Mouse (Mus musculus): ENCODE data around the gene Zbtb9.

Gene Zbtb9

DNA sequence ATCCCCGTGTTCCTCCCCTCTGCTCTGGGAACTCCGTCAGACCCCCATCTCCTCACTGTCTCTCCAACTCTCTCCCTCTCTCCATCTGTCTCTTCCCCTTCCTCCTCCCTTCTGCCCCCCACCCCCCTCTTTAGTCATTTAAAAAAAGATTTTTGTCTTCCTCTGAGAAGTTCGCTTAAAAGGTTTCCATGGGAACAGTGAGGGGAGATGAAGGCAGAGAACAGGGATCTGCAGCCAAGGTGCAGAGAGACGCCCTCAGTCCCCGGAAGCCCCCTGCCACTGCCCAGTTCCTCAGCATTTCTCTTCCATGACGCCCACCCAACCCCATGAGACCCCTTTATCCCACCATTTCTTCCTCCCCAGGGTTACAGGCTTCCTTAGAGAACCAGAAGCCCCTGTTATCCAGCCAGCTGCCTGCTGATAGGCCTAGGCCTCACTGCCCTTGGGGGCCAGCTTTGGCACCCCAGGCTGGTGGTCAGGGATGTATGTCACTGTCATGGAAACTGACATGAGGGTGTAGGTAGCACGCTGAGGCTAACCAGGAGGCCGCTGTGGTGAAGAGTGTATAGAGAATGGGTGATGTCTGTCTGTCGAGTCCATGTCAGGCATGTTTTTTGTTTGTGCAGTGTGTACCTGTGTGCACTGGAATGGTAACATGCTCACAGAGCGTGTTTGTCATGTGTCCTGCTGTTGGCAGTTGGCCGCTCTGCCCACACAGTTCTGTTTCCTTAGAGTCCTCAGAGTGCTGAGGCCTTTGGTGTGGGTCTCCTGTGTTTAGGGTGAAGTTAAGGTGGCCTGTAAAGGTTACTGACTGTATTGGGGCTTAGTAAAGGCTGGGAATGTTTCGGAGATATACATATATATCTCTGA, 25.5 kb upstream of the Zbtb9 start:
- DNase-seq (ENCODE audit: low read depth) = no peak

DNA sequence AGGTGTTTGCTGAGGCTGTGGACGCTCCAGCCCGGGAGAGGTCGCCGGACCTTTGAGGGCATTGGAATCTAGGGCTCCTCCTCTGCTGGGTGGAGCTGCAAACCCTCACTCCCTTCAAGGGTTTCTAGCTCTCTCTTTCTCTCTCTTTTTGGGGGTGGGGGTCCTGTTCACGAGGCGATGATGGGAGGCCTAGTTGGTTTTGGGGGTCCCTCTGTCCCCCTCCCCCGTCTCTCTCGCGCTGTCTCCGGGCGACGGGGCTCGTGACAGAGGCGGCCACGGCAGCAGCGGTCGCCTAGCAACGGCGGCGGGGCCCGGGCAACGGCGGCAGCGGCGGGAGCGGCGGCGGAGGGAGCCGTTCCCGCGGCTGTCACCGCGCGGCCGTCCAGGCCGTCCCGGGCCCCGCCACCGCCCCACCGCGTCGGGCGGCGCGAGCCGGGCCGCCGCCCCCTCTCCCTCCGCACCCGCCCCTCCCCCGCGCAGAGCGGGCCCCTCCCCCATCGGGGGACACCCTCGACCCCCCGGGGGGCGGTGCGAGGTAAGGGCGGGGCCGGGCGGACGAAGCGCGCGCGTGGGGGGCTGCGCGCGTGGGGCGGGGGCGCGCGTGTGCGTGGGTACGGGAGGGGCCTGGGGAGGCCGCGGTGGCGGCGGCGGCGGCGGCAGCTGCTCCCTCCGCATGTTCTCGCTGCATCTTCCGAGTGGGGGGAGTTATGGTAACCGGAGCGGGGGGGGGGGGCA, 24.5 kb upstream of the Zbtb9 start:
- peak; percentile 59 for DNase-seq (ENCODE audit: low read depth)

- peak; percentile 45 for DNase-seq (ENCODE audit: low read depth)
These were observed 23.9 kb upstream of the Zbtb9 start for GRCm38 (mm10) chr17:26949051-26949577.

DNA sequence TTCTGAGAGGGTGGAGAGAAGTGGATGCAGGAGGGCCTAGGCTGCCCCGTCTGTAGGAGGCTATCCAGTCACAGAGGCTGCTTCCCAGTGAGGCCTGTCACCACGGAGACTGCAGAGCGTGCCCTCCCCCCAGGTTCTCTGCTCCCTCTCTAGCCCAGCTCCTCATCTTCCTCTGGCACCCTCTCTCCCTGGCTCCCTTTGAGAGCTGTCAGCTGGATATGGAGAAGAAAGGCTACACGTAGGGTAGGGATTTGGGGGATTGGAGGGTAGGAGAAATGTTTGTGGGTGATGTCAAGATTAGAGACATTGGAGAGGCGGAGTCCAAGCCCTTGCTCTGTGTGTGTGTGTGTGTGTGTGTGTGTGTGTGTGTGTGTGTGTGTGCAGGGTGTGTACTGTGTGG, 23.1 kb upstream of the Zbtb9 start:
- DNase-seq (ENCODE audit: low read depth) = peak; percentile 22

DNA sequence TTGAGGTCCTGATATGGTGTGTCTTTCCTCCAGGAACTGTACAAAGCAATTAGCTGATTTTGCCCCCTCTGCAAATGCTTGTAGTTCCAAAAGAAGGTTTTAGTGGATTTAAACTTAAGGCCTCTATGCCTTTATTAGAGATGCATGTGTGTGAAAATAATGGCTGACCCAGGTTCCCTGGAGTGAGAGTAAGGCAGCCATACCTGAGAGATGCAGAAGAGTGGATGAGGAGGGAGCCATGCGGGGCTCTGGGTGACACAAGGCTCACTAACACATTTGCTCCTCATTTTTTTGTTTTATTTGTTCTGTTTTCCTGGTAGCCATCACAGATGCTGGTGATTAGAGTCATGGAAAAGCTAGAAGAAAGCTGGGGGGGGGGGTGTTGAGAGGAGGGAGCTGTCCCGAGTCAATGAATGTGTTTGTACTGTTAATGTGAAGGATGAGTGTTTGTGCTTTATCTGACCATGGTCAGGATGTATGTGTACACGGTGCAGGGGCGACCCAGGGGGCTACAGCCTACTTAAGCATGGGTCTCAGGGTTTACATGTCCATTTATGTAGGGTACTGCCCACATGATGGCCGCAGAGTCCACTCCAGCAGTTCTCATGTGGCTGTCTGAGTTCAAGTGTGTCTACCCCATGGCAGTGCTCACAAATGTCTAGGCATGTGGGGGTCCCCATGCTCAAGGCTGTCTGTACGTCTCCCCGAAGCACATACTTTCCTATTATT, 22.2 kb upstream of the Zbtb9 start:
- DNase-seq (ENCODE audit: low read depth) = no peak

DNA sequence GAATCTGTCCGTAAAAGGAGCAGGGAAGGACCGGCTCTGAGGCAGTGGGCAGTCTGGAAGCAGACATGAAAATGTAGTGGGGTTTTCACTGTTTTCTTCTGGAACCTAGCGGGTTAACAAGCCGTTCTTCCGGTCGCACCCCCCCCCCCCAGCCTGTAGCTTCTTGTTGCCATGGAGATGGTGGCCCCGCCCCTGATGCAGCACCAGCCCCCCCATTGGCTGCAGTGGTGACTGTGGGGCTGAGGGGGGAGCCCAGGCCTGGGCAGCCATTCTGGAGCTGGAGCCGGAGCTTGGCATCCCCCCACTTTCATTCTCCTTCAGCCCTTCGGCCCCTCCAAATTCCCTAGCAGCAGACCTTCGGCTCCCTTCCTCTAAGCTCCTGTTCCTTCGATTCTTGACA, 21.6 kb upstream of the Zbtb9 start:
- peak; percentile 26 for DNase-seq (ENCODE audit: low read depth)

GRCm38 (mm10) chr17:26951952-26952877, 20.8 kb upstream of the Zbtb9 start:
- no peak for DNase-seq (ENCODE audit: low read depth)

DNA sequence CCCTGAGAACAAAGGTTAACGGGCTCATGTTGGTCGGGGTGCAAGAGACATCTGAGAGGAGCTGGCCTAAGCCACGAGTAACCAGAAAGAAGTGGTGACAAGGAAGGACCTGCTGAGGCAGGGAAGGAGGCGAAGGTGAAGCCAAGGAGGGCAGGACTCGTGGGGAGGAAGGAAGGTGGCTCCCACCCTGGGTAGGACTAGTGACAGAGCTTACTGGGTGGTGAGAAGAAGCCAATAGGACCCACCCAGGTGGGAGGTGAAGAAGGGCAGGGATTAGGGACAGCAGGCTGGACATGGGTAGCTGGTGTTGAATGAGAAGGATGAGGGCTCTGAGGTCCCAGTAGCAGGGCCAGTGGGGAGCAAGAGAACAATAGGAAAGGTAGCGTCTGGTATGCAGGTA, 19.8 kb upstream of the Zbtb9 start:
- DNase-seq (ENCODE audit: low read depth) = no peak

DNA sequence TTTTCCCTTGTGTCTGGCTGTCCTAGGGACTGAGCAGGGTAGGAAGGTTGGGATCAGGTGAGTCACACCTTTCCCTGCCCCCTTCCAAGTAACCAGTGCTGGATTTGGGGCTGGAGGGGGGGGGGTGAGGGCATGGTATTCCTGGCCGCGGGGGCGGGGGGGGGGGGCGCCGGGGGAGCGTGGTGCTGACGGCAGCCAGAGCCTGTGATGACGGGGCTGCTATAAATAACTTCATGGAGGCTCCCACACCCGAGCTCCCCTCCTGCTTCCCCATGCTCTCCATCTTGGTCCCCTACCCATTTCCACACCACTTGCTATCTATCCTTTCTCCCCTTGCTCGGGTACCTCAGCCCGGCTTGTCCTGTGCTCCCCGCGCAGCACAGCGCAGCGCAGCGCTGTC, 19.2 kb upstream of the Zbtb9 start:
- peak; percentile 53 for DNase-seq (ENCODE audit: low read depth)

DNA sequence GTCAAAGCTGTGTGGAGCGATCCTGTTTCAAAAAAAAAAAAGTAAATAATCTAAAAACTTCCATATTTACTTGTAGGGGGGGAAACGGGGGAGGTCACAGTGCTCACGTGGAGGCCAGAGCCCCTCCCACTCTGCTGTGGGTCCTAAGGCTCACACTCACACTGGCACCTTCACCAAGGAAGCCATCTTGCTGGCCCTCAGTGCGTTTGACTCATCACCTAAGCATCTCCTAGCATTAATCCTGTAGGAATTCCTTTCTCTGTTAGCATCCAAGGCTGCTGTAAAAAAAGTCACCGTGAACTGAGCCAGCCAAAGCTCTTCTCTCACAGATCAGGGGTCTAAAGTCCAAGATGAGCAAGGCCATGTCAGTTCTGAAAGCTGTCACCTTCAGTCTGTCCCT, 16.7 kb upstream of the Zbtb9 start:
- peak; percentile 83 for DNase-seq (ENCODE audit: low read depth)

GRCm38 (mm10) chr17:26956895-26957294, 16.1 kb upstream of the Zbtb9 start:
- no peak for DNase-seq (ENCODE audit: low read depth)

GRCm38 (mm10) chr17:26957872-26958271, 15.1 kb upstream of the Zbtb9 start:
- DNase-seq (ENCODE audit: low read depth) = no peak

DNA sequence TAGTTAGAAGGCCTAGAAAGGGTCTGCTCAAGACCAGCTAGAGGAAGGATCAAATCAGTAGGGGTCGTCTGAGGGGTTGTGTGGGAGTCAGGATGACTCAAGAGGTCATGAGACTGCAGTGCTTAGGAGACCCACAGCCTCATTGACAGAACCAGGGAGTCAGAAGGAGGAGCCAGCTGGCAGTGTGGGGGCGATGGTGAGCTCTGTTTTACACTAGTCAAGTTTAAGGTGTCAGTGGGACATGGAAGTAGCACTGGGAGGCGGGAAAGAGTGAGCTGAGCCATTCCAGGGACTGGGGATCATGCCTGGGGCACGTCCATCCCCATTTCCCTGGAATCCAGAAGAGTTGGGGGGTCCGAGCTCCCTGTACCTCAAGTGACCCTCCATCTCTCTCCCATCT, 14.1 kb upstream of the Zbtb9 start:
- DNase-seq (ENCODE audit: low read depth) = no peak

DNA sequence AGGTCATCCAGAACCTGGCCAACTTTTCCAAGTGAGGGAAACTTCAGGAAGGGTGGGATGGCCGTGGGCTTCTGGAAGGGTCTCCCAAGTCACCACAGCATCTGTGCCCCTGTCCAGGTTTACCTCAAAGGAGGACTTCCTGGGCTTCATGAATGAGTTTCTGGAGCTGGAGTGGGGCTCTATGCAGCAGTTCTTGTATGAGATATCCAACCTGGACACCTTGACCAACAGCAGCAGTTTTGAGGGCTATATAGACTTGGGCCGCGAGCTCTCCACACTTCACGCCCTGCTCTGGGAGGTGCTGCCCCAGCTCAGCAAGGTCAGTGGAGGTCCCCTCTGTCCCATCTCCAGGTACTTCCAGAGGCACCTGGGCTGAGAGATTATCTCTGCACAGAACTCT, 13.2 kb upstream of the Zbtb9 start:
- DNase-seq (ENCODE audit: low read depth) = no peak

DNA sequence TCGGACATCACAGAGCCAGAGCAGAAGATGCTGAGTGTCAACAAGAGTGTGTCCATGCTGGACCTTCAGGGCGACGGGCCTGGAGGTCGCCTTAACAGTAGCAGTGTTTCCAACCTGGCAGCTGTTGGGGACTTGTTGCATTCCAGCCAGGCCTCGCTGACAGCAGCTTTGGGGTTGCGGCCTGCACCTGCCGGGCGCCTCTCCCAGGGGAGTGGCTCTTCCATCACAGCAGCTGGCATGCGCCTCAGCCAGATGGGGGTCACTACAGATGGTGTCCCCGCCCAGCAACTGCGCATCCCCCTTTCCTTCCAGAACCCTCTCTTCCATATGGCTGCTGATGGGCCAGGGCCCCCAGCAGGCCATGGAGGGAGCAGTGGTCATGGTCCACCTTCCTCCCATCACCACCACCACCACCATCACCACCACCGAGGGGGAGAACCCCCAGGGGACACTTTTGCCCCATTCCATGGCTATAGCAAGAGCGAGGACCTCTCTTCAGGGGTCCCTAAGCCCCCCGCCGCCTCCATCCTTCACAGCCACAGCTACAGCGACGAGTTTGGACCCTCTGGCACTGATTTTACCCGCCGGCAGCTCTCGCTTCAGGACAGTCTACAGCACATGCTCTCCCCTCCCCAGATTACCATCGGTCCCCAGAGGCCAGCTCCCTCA, 11.3 kb upstream of the Zbtb9 start:
- DNase-seq (ENCODE audit: low read depth) = no peak

DNA sequence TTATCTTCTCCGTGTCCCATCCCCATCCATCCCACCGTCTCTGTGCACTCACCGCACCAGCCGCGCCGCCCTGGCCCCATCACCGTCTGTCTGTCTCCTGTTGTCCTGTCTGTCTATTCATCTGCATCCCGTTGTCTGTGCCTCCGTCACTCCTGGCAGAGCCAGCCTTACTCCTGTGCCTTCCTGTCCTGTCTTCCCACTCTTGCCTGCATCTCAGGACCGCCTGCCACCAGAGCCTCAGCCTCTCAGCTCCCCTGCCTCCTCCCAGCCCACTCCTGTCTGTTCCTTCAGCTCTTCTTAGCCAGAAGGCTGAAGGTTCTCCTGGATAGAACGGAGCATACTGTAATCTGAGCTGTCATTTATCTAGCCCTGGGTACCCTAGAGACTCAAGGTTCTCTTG, 6.0 kb upstream of the Zbtb9 start:
- DNase-seq (ENCODE audit: low read depth) = no peak

- no peak for DNase-seq (ENCODE audit: low read depth)
These were observed 5.5 kb upstream of the Zbtb9 start for GRCm38 (mm10) chr17:26967477-26967876.

DNA sequence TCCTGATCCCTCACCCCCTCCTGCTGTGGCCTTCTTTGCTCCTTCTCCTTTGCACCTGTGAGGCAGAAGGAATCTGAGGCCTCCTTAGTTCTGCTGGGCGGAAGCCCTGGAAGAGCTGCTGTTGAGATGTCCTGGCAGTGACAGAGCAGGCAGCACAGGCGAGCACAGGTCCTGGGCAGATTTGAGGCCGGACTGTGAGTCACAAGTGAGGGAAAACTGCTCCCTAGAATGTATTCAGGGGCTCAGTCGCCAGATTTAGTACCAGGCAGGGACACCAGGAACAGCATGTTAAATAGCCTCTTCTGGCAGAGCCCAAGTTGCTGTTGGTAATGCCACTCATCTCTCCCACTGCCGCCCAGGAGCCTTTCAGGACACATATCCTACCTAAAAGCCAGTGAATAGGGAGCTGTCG, 4.8 kb upstream of the Zbtb9 start:
- DNase-seq (ENCODE audit: low read depth) = no peak

- DNase-seq (ENCODE audit: low read depth) = no peak
These were observed 3.7 kb upstream of the Zbtb9 start for GRCm38 (mm10) chr17:26969257-26969656.

GRCm38 (mm10) chr17:26970221-26970620, 2.7 kb upstream of the Zbtb9 start:
- DNase-seq (ENCODE audit: low read depth) = no peak

Measured in NIH3T3 (cell line).